Mouse (Mus musculus) adrenal gland, adult 18-20 months (tissue): ENCODE results near the gene Zscan4d. TPM values are rescaled to one million over a fixed set of nuclear protein-coding genes. Genes with fewer than 3 reads are reported as not detected.
"Not testable (repeated sequence)": the region's sequence is repeated elsewhere in the genome, so short reads cannot be mapped to it uniquely, and the experiment has no call there.

Experiments
- DNase-seq, 2 experiments: peaks; one replicate each; pipeline ENCODE4 v3.0.0; 2021 to 2022; ENCODE audit warnings: low spot score in 2 of 2
- long read RNA-seq, 2 experiments: library from polyadenylated mRNA; stranded (forward); transcript quantifications; one replicate each; pipeline ENCODE4 v2.0.0; 2021
- total RNA-seq, 2 experiments: library from RNA; stranded (reverse); gene quantifications; 1 replicate in 1 of 2; 2 replicates in 1 of 2; pipeline ENCODE4 v1.2.3; 2021

Gene Zscan4d
- not detected for total RNA-seq
- long read RNA-seq, experiment 1: 0 reads
- long read RNA-seq, experiment 2: 0 reads

DNA sequence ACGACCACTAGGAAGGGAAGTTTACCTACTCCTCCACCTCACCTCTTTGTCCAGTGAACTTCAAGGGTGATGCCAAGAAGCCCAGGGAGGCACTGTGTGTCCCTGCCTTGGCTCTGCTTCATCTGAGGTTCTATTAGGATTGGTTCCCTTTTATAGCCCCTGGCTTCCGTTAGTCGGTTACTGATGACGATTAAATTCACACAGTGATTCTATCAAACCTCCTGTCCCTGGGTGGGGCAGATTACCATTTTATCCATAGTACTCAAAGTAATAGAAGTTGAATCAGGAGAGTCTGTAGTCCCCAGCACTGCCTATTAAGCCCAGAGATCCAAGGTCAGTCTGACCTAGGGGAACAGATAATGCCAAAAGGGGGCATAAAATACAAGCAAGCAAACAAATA is at the start of gene Zscan4d:
Zscan4d (minus strand) TSS at position 101 of the 400 bp plus-strand sequence.
- not testable (repeated sequence) for DNase-seq

DNA sequence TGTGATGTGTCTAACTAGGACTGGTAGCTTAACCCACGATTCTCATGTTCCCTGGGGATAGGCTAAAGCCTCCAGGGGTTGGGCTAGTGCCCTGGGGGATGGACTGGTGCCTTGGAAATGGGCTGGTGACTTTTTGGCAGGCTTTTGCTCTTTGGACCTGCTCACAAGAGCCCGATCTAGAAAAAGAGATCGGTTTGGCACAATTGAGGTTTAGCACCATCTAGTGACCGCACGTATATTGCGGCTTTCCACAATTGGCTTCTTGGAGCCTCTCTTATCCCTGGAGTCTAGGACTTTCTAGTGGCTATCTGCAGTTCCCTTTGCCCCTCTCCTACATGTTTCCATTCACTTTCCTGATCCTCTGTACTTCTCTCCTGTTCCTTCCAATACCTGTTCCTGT is 7.9 kb downstream of the Zscan4d start:
- DNase-seq: not testable (repeated sequence)

Other genes with a start within 250 kb of the Zscan4d start
- not detected for gene Zscan4c, start 160.4 kb downstream of the Zscan4d start, total RNA-seq
- gene Zscan4-ps1, start 96.5 kb downstream of the Zscan4d start, total RNA-seq: not detected
- not detected for gene Zscan4e, start 144.5 kb upstream of the Zscan4d start, total RNA-seq
- gene Zscan4f, start 231.8 kb upstream of the Zscan4d start, total RNA-seq: not detected